Mouse (Mus musculus) myocyte (in vitro differentiated cells): ENCODE data around the gene Ky.

ENCODE experiments used
- CEBPB ChIP-seq: IDR thresholded peaks from 2 replicates; pipeline ENCODE4 v1.6.1; 2011; ENCODE audit warnings: mild to moderate bottlenecking, moderate library complexity; ENCODE audit not compliant: poor library complexity, insufficient read depth, severe bottlenecking
- E2F4 ChIP-seq: IDR thresholded peaks from one replicate; pipeline ENCODE4 v1.6.1; 2011; ENCODE audit warnings: mild to moderate bottlenecking, control low read depth, moderate library complexity; ENCODE audit not compliant: insufficient read depth
- MAX ChIP-seq: IDR thresholded peaks from one replicate; pipeline ENCODE4 v1.6.1; 2011; ENCODE audit warnings: low read depth, mild to moderate bottlenecking, control low read depth
- MYOD1 ChIP-seq, 3 experiments: IDR thresholded peaks; one replicate each; pipeline ENCODE4 v1.6.1; 2011; ENCODE audit warnings: control low read depth in 2 of 3, low read depth in 2 of 3, mild to moderate bottlenecking in 2 of 3, moderate library complexity in 1 of 3; ENCODE audit not compliant: insufficient read length in 2 of 3, control insufficient read depth in 1 of 3
- MYOG ChIP-seq, 3 experiments: IDR thresholded peaks; one replicate each; pipeline ENCODE4 v1.6.1; 2011; ENCODE audit warnings: control low read depth in 2 of 3, low read depth in 2 of 3, mild to moderate bottlenecking in 2 of 3; ENCODE audit not compliant: insufficient read length in 2 of 3, control insufficient read depth in 1 of 3, insufficient read depth in 1 of 3
- POLR2A ChIP-seq: IDR thresholded peaks from one replicate; pipeline ENCODE4 v1.6.1; 2011; ENCODE audit warnings: low read depth, mild to moderate bottlenecking, control low read depth, moderate library complexity; ENCODE audit not compliant: insufficient read length
- POLR2AphosphoS2 ChIP-seq: IDR thresholded peaks from one replicate; pipeline ENCODE4 v1.6.1; 2011; ENCODE audit warnings: low read depth, control low read depth; ENCODE audit not compliant: insufficient read length
- SRF ChIP-seq: IDR thresholded peaks from one replicate; pipeline ENCODE4 v1.6.1; 2011; ENCODE audit warnings: low read depth; ENCODE audit not compliant: control insufficient read depth, insufficient read length
- TCF12 ChIP-seq: IDR thresholded peaks from one replicate; pipeline ENCODE4 v1.6.1; 2011; ENCODE audit warnings: mild to moderate bottlenecking, control low read depth; ENCODE audit not compliant: poor library complexity, insufficient read depth, severe bottlenecking
- TCF3 ChIP-seq: IDR thresholded peaks from one replicate; pipeline ENCODE4 v1.6.1; 2011; ENCODE audit warnings: low read depth, control low read depth; ENCODE audit not compliant: insufficient read length
- USF1 ChIP-seq: IDR thresholded peaks from one replicate; pipeline ENCODE4 v1.6.1; 2011; ENCODE audit warnings: low read depth, mild to moderate bottlenecking, control low read depth, moderate library complexity

- TF ChIP-seq USF1 (no peak), TCF12 (no peak), MYOG (IDR thresholded peaks at IDR 0.05; ENCODE audit: control insufficient read depth in 1 of 3, insufficient read depth in 1 of 3, insufficient read length in 2 of 3, low read depth in 2 of 3) (no peak), MAX (no peak), POLR2AphosphoS2 (no peak), CEBPB (no peak), E2F4 (no peak), MYOD1 (IDR thresholded peaks at IDR 0.05; ENCODE audit: control insufficient read depth in 1 of 3, insufficient read length in 2 of 3, low read depth in 2 of 3) (no peak), POLR2A (no peak), SRF (no peak), TCF3 (no peak)
Measured at GRCm38 (mm10) chr9:102545406-102546255, 40.1 kb downstream of the Ky start.
